Mouse (Mus musculus) lung, embryonic 14.5 days (tissue): ENCODE data around the gene Abca2. TPM values are rescaled to one million over a fixed set of nuclear protein-coding genes. Genes with fewer than 3 reads are reported as not detected.
A peak's percentile ranks its signal among the peaks of the same experiment; 100 is the strongest.

Source experiments
- ATAC-seq: fragments of 200-750 bp; cut with Nextera tagmentation; 2 replicates; pipeline ENCODE4 v1.8.0; 2017; ENCODE audit warnings: mild to moderate bottlenecking, moderate TSS enrichment, moderate library complexity; ENCODE audit not compliant: insufficient read depth
- DNase-seq: peaks from one replicate; pipeline ENCODE4 v3.0.0-alpha.2; 2015
- H3K27ac ChIP-seq: fragments of 300-500 bp; sonication (generic); 2 replicates; pipeline ENCODE4 v1.5.1; 2014; ENCODE audit warnings: low read depth, mild to moderate bottlenecking, moderate library complexity
- H3K27me3 ChIP-seq: fragments of 300-500 bp; sonication (generic); 2 replicates; pipeline ENCODE4 v1.6.1; 2014; ENCODE audit warnings: low read length, control low read depth; ENCODE audit not compliant: insufficient read depth
- H3K36me3 ChIP-seq: fragments of 300-500 bp; sonication (generic); 2 replicates; pipeline ENCODE4 v1.6.1; 2014; ENCODE audit warnings: control low read depth; ENCODE audit not compliant: insufficient read depth
- H3K4me1 ChIP-seq: fragments of 300-500 bp; sonication (generic); 2 replicates; pipeline ENCODE4 v1.6.1; 2014; ENCODE audit warnings: antibody characterized with exemption, control low read depth; ENCODE audit not compliant: insufficient read depth
- H3K4me2 ChIP-seq: fragments of 300-500 bp; sonication (generic); 2 replicates; pipeline ENCODE4 v1.6.1; 2014; ENCODE audit warnings: mild to moderate bottlenecking
- H3K4me3 ChIP-seq: fragments of 300-500 bp; sonication (generic); 2 replicates; pipeline ENCODE4 v1.5.1; 2014; ENCODE audit warnings: low read depth, low read length
- H3K9ac ChIP-seq: fragments of 300-500 bp; sonication (generic); 2 replicates; pipeline ENCODE4 v1.6.1; 2014
- H3K9me3 ChIP-seq: fragments of 300-500 bp; sonication (generic); 2 replicates; pipeline ENCODE4 v1.6.1; 2016; ENCODE audit warnings: low read depth, low read length, control low read depth
- CTCF ChIP-seq: IDR thresholded peaks from 2 replicates; pipeline ENCODE4 v1.5.1; 2016; ENCODE audit warnings: antibody characterized with exemption, low read depth
- WGBS: fragments of 180-500 bp; shearing (Covaris S2); extraction: QIAGEN DNeasy Blood & Tissue Kit; methylation state at CpG from one replicate; pipeline ENCODE4 v1.1.7; 2014; 5-methylcytosine and 5-hydroxymethylcytosine counted together
- polyA plus RNA-seq: library from polyadenylated mRNA; unstranded; fragments of >200 nt; fragmentation: Nextera tagmentation; extraction: Ambion mirVana; gene quantifications from 2 replicates; pipeline ENCODE4 v1.2.1, GENCODE M21; 2014

The Abca2 gene
- polyA plus RNA-seq, 1 experiment from 2014 or later = 3.9 TPM

- WGBS = 32% methylated on average over 6 of the region's 6 CpGs
- Histone ChIP-seq H3K27ac (no peak within 1 kb of the TSS), H3K36me3 (no peaks in the 10 kb centered on the region), H3K4me1 (no peaks in the 10 kb centered on the region), H3K4me2 (no peak within 1 kb of the TSS), H3K27me3 (no peaks in the 10 kb centered on the region), H3K9ac (no peak within 1 kb of the TSS), H3K4me3 (no peak within 1 kb of the TSS), H3K9me3 (no peaks in the 10 kb centered on the region)
- no peak for DNase-seq
- no peak for ATAC-seq
- no peak for TF ChIP-seq CTCF
Observed at GRCm38 (mm10) chr2:25469969-25470368, 41.5 kb downstream of the Abca2 start, which contains the start of gene Ptgds. Gene Ptgds, minus strand, starts transcription at chr2:25470046.

GRCm38 (mm10) chr2:25472550-25472949 is 44.0 kb downstream of the Abca2 start:
- Histone ChIP-seq H3K4me2 (no peak overlapping the region), H3K36me3 (no peaks in the 10 kb centered on the region), H3K27me3 (no peaks in the 10 kb centered on the region), H3K9ac (no peak overlapping the region), H3K4me3 (no peak overlapping the region), H3K9me3 (no peaks in the 10 kb centered on the region), H3K27ac (no peak overlapping the region), H3K4me1 (no peaks in the 10 kb centered on the region)
- 70% methylated on average over 2 of the region's 2 CpGs for WGBS
- no peak for TF ChIP-seq CTCF
- DNase-seq = no peak
- no peak for ATAC-seq

- H3K9ac ChIP-seq = no peak overlapping the region
- no peaks in the 10 kb centered on the region for H3K9me3 ChIP-seq
- WGBS = 82% methylated on average over 8 of the region's 8 CpGs
- DNase-seq (no peak), ATAC-seq (no peak)
- no peaks in the 10 kb centered on the region for H3K36me3 ChIP-seq
- H3K4me1 ChIP-seq = no peaks in the 10 kb centered on the region
- no peak overlapping the region for H3K27ac ChIP-seq
- no peak overlapping the region for H3K4me2 ChIP-seq
- TF ChIP-seq CTCF = no peak
- no peaks in the 10 kb centered on the region for H3K27me3 ChIP-seq
- H3K4me3 ChIP-seq = no peak overlapping the region
Observed at GRCm38 (mm10) chr2:25477541-25477940, 49.0 kb downstream of the Abca2 start.

- DNase-seq = no peak
- WGBS = 79% methylated on average over 3 of the region's 3 CpGs
- Histone ChIP-seq H3K4me2 (no peak overlapping the region), H3K4me1 (no peaks in the 10 kb centered on the region), H3K36me3 (no peaks in the 10 kb centered on the region), H3K9me3 (no peaks in the 10 kb centered on the region), H3K9ac (no peak overlapping the region), H3K4me3 (no peak overlapping the region), H3K27me3 (no peaks in the 10 kb centered on the region), H3K27ac (no peak overlapping the region)
- ATAC-seq = no peak
- TF ChIP-seq CTCF = no peak
Observed at GRCm38 (mm10) chr2:25477967-25478675, 49.6 kb downstream of the Abca2 start.

- no peak for TF ChIP-seq CTCF
- Histone ChIP-seq H3K4me3 (no peak overlapping the region), H3K9ac (no peak overlapping the region), H3K4me1 (no peaks in the 10 kb centered on the region), H3K9me3 (no peaks in the 10 kb centered on the region), H3K4me2 (no peak overlapping the region), H3K36me3 (no peaks in the 10 kb centered on the region), H3K27me3 (no peaks in the 10 kb centered on the region), H3K27ac (no peak overlapping the region)
- 57% methylated on average over 10 of the region's 10 CpGs for WGBS
- DNase-seq (no peak), ATAC-seq (no peak)
Observed at GRCm38 (mm10) chr2:25479551-25480311, 51.2 kb downstream of the Abca2 start.

- H3K27me3 ChIP-seq = no peaks in the 10 kb centered on the region
- H3K4me3 ChIP-seq = no peak overlapping the region
- DNase-seq (no peak), ATAC-seq (no peak)
- H3K9me3 ChIP-seq = no peaks in the 10 kb centered on the region
- no peak overlapping the region for H3K27ac ChIP-seq
- no peaks in the 10 kb centered on the region for H3K4me1 ChIP-seq
- no peak for TF ChIP-seq CTCF
- no peak overlapping the region for H3K4me2 ChIP-seq
- H3K36me3 ChIP-seq = no peaks in the 10 kb centered on the region
- 73% methylated on average over 1 of the region's 1 CpGs for WGBS
- no peak overlapping the region for H3K9ac ChIP-seq
Observed at GRCm38 (mm10) chr2:25480541-25480940, 52.0 kb downstream of the Abca2 start.

- peak; percentile 67 for DNase-seq
- no peaks in the 10 kb centered on the region for H3K36me3 ChIP-seq
- ATAC-seq = no peak
- H3K4me3 ChIP-seq = no peak overlapping the region
- H3K27me3 ChIP-seq = no peaks in the 10 kb centered on the region
- H3K27ac ChIP-seq = no peak overlapping the region
- H3K9ac ChIP-seq = no peak overlapping the region
- TF ChIP-seq CTCF = peak; percentile 42
- 22% methylated on average over 7 of the region's 7 CpGs for WGBS
- no peak overlapping the region for H3K4me2 ChIP-seq
- H3K9me3 ChIP-seq = no peaks in the 10 kb centered on the region
- no peaks in the 10 kb centered on the region for H3K4me1 ChIP-seq
Observed at GRCm38 (mm10) chr2:25482969-25483368, 54.5 kb downstream of the Abca2 start.
